Mouse (Mus musculus) intestine, postnatal 0 days (tissue): ENCODE measurements at regions not wholly inside any gene's neighbourhood (a gene's known extent, or its start where the extent isn't known, plus 50 kb on each side); places are given as distances from the start of the nearest gene placed in this dataset.

Experiments used
- ATAC-seq: fragments of 200-750 bp; cut with Nextera tagmentation; 2 replicates; pipeline ENCODE4 v1.8.0; 2017; ENCODE audit warnings: mild to moderate bottlenecking, moderate TSS enrichment, moderate library complexity
- H3K27ac ChIP-seq: fragments of 300-500 bp; sonication (generic); 2 replicates; pipeline ENCODE4 v1.5.1; 2014; ENCODE audit warnings: mild to moderate bottlenecking, low read depth, low read length, moderate library complexity
- H3K27me3 ChIP-seq: fragments of 300-500 bp; sonication (generic); replicated peaks from 2 replicates; pipeline ENCODE4 v1.6.1; 2014; ENCODE audit warnings: low read length, mixed read lengths; ENCODE audit not compliant: control insufficient read depth, insufficient read depth
- H3K36me3 ChIP-seq: fragments of 300-500 bp; sonication (generic); 2 replicates; pipeline ENCODE4 v1.6.1; 2014; ENCODE audit warnings: mild to moderate bottlenecking, moderate library complexity; ENCODE audit not compliant: control insufficient read depth, insufficient read depth
- H3K4me1 ChIP-seq: fragments of 300-500 bp; sonication (generic); replicated peaks from 2 replicates; pipeline ENCODE4 v1.6.1; 2014; ENCODE audit warnings: antibody characterized with exemption, low read length, mixed read lengths; ENCODE audit not compliant: control insufficient read depth, insufficient read depth
- H3K4me2 ChIP-seq: fragments of 300-500 bp; sonication (generic); replicated peaks from 2 replicates; pipeline ENCODE4 v1.6.1; 2014; ENCODE audit warnings: low read depth, mild to moderate bottlenecking, moderate library complexity
- H3K4me3 ChIP-seq: fragments of 300-500 bp; sonication (generic); 2 replicates; pipeline ENCODE4 v1.5.1; 2014; ENCODE audit warnings: low read depth, low read length
- H3K9ac ChIP-seq: fragments of 300-500 bp; sonication (generic); 2 replicates; pipeline ENCODE4 v1.6.1; 2014; ENCODE audit warnings: mild to moderate bottlenecking, low read depth, low read length
- H3K9me3 ChIP-seq: fragments of 300-500 bp; sonication (generic); 2 replicates; pipeline ENCODE4 v1.6.1; 2016; ENCODE audit warnings: mixed run types; ENCODE audit not compliant: control insufficient read depth
- CTCF ChIP-seq: sonication (generic); IDR thresholded peaks from 2 replicates; pipeline ENCODE4 v1.5.1; 2016; ENCODE audit warnings: low read depth, mild to moderate bottlenecking, control low read depth, antibody characterized with exemption, moderate library complexity
- WGBS: fragments of 180-500 bp; shearing (Covaris S2); extraction: QIAGEN DNeasy Blood & Tissue Kit; methylation state at CpG from one replicate; pipeline ENCODE4 v1.1.7; 2014; 5-methylcytosine and 5-hydroxymethylcytosine counted together

DNA sequence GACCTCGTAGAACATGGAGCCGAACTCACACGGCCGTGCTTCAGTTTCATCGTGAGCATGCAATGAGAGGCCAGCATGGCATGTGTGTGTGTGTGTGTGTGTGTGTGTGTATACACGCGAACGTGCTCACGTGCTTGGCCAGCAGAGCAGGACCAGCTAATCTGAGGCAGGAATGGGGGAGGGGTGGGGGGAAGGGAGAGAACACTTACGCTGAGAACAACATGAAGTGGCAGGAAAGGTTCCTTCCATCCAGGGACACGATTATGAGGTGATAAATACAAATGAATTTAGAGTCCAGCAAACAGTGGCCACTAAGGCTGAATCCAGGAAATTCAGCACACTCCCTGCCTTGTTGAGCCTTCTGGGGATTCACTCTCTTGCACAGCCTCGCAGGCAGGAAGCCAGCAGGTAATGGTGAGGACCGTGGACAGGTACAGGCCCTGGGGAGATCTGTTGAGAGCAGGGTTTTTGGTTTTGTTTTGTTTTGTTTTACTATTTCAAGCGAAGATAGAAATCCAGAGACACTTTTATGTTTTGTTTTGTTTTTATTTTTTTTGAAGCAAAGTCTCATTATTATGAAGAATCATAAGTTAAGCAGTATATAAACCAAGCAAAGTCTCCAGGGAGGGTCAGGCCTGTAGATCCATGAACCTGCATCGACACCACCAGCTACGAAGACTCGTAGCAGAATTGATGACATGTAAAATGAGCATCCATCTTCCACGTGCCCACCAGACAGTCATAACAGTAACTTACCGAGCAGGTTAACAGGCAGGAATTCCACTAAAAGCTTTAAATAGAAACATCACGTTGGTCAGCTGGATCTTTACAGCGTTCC is 452.0 kb downstream of the Wdr11 start:
- 42% methylated on average over 21 of the region's 21 CpGs for WGBS
- Histone ChIP-seq H3K9ac (no peak overlapping the region), H3K27ac (no peak overlapping the region), H3K36me3 (no peaks in the 10 kb centered on the region), H3K4me3 (no peak overlapping the region), H3K4me2 (no peak overlapping the region), H3K4me1 (no peaks in the 10 kb centered on the region), H3K27me3 (no peaks in the 10 kb centered on the region), H3K9me3 (no peaks in the 10 kb centered on the region)
- TF ChIP-seq CTCF = no peak
- no peak for ATAC-seq

DNA sequence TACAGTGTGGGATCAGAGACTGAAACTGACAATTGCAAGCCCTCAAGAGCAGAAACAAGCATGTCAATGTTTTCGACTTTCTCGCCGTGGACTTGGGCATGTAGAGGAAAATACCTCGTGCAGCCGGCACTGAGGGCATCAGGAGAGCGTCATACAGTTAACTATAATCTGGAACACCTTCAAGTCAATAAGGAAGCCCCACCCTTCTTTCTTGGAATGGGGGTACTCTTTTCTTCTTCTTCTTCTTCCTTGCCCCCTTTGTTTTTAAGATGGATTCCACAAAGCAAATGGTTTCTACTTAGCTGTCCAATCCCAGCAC is 452.5 kb downstream of the Wdr11 start:
- Histone ChIP-seq H3K27ac (no peak overlapping the region), H3K4me2 (no peak overlapping the region), H3K9me3 (no peaks in the 10 kb centered on the region), H3K4me3 (no peak overlapping the region), H3K4me1 (no peaks in the 10 kb centered on the region), H3K36me3 (no peaks in the 10 kb centered on the region), H3K9ac (no peak overlapping the region), H3K27me3 (no peaks in the 10 kb centered on the region)
- 32% methylated on average over 6 of the region's 6 CpGs for WGBS
- no peak; the same call in 1 of the 2 replicates for ATAC-seq
- no peak for TF ChIP-seq CTCF

DNA sequence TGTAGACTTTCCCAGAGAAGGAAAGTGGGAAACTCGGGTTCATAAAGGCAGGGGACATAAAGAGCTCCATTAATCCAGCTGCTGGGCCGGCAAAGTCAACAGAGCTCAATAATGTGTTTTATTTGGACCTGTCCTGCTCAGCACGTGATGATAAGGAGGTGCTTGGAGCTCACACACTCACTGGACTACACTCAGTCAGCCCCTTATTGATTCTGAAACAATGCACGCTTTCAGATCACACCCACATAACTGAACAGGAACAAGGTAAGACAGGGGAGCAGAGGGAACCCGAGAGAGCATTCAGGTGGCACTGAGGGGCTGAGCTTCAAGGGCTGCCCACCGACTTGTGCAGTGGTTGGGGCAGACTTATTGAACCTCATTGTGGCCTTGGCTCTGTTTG is 452.9 kb downstream of the Wdr11 start:
- 35% methylated on average over 6 of the region's 6 CpGs for WGBS
- H3K4me3 ChIP-seq = no peak overlapping the region
- peak; percentile 31; the same call in 1 of the 2 replicates for ATAC-seq
- no peak overlapping the region for H3K27ac ChIP-seq
- no peaks in the 10 kb centered on the region for H3K4me1 ChIP-seq
- no peaks in the 10 kb centered on the region for H3K27me3 ChIP-seq
- no peak for TF ChIP-seq CTCF
- no peak overlapping the region for H3K4me2 ChIP-seq
- no peak overlapping the region for H3K9ac ChIP-seq
- no peaks in the 10 kb centered on the region for H3K9me3 ChIP-seq
- no peaks in the 10 kb centered on the region for H3K36me3 ChIP-seq

DNA sequence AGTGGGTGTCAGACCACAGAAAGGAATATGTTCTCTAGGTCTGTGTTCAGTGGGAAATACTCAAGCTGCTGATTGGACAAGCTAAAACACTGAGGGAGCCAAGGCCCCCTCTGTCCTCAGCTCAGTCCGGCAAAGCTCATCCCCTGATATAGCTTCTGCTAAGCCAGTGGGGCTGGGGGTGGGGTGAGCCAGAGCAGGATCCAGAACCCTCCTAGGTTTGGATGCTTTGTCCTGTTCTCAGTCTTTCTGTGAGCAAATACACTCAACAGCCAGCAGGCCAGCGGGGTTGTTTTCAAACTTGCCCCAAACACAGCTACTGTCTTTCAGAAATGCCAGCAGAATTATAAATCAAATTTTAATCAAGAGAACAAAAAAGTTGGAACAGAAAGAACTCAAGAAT is 454.4 kb downstream of the Wdr11 start:
- Histone ChIP-seq H3K9ac (no peak overlapping the region), H3K4me2 (no peak overlapping the region), H3K36me3 (no peaks in the 10 kb centered on the region), H3K27me3 (no peaks in the 10 kb centered on the region), H3K4me3 (no peak overlapping the region), H3K27ac (no peak overlapping the region), H3K9me3 (no peaks in the 10 kb centered on the region), H3K4me1 (no peaks in the 10 kb centered on the region)
- ATAC-seq = no peak
- TF ChIP-seq CTCF = no peak
- WGBS = 89% methylated on average over 2 of the region's 2 CpGs

DNA sequence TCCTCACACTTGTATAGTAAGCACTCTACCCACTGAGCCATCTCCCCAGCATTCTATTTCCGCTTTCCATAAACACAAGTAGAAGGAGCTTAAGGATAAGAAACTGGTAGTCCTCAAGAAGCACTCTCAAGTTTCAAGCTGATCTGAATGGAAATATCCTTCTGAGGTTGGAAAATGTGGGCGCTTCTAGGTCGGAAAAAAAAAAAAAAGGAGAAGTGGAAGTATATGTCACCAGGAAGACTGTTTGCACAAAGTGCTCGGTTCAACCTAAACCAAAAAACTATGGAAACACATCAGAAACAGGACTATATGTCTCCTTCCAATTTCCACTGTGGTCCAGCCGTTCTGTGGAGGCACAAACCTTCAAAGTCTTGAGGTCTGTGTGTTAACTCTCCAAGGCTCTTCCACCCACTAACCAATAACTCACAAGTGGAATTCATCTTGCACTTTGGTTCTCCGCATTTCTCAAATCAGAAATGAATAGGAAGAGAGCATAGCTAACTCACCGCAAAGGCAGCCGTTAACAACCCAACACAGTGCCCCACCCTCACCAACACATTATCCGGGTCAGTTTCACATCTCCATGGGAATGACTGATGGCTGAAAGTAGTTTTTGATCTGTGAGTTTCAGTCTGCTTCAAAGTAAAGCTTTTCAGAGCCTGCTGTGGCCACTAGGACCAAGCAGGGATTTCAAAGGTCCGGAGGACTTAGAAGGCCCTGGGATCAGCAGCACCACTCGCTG is 455.8 kb downstream of the Wdr11 start:
- no peak for ATAC-seq
- H3K36me3 ChIP-seq = no peaks in the 10 kb centered on the region
- WGBS = 72% methylated on average over 11 of the region's 11 CpGs
- H3K9me3 ChIP-seq = no peaks in the 10 kb centered on the region
- no peaks in the 10 kb centered on the region for H3K4me1 ChIP-seq
- H3K27me3 ChIP-seq = no peaks in the 10 kb centered on the region
- H3K4me2 ChIP-seq = no peak overlapping the region
- no peak overlapping the region for H3K27ac ChIP-seq
- H3K9ac ChIP-seq = no peak overlapping the region
- no peak for TF ChIP-seq CTCF
- no peak overlapping the region for H3K4me3 ChIP-seq

DNA sequence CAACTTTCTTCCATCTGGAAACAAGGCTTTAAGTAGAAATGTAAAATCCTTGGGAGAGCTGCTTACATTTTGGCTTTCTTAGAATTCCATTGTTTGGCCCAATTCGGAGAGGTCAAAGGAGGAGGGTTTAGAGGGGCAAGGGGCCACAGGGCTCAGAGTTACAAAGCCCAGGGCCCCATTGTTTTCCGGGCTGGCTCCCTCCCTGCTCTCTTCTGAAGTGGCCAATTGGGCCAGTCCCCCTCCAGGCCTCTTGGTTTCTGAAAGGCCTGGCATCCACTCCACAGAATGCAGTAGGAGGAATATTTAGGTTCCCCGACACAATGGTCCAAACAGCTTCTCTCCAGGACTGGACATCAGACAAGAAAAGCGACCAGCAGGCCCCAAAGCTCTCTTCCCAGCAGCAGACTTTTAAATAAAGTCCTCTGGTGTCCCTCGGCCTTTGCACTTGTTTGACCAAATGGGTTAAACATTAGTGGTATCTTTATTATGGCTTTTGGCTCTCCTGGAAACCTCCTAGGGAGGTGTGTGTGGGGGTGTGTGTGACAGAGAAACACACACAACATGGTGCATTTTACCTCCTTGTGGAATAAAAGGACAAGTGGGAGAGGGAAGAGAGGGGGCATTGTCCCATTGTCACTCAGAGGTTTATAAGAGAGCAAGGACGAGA is 456.6 kb downstream of the Wdr11 start:
- Histone ChIP-seq H3K4me3 (no peak overlapping the region), H3K36me3 (no peaks in the 10 kb centered on the region), H3K4me1 (no peaks in the 10 kb centered on the region), H3K9me3 (no peaks in the 10 kb centered on the region), H3K27ac (no peak overlapping the region), H3K4me2 (no peak overlapping the region), H3K9ac (no peak overlapping the region), H3K27me3 (no peaks in the 10 kb centered on the region)
- no peak for TF ChIP-seq CTCF
- 54% methylated on average over 6 of the region's 6 CpGs for WGBS
- no peak for ATAC-seq
